Mouse (Mus musculus) heart, embryonic 11.5 days (tissue): ENCODE measurements around the gene Tfap2a. TPM values are rescaled to one million over a fixed set of nuclear protein-coding genes. Genes with fewer than 3 reads are reported as not detected.

Source experiments
- ATAC-seq: fragments of 200-750 bp; cut with Nextera tagmentation; replicated peaks from 2 replicates; pipeline ENCODE4 v1.8.0; 2017; ENCODE audit warnings: moderate library complexity; ENCODE audit not compliant: insufficient number of reproducible peaks, low FRiP score, low TSS enrichment
- H3K27ac ChIP-seq: fragments of 300-500 bp; sonication (generic); 2 replicates; pipeline ENCODE4 v1.5.1; 2014; ENCODE audit warnings: mild to moderate bottlenecking, low read depth, low read length
- H3K27me3 ChIP-seq: fragments of 300-500 bp; sonication (generic); 2 replicates; pipeline ENCODE4 v1.6.1; 2014; ENCODE audit warnings: mild to moderate bottlenecking, low read length, mixed read lengths; ENCODE audit not compliant: control insufficient read depth, insufficient read depth
- H3K36me3 ChIP-seq: fragments of 300-500 bp; sonication (generic); 2 replicates; pipeline ENCODE4 v1.6.1; 2014; ENCODE audit warnings: mild to moderate bottlenecking, low read length, moderate library complexity, mixed read lengths; ENCODE audit not compliant: control insufficient read depth, insufficient read depth
- H3K4me1 ChIP-seq: fragments of 300-500 bp; sonication (generic); 2 replicates; pipeline ENCODE4 v1.6.1; 2014; ENCODE audit warnings: low read length; ENCODE audit not compliant: control insufficient read depth, insufficient read depth
- H3K4me2 ChIP-seq: fragments of 300-500 bp; sonication (generic); 2 replicates; pipeline ENCODE4 v1.6.1; 2014; ENCODE audit warnings: mild to moderate bottlenecking, moderate library complexity
- H3K4me3 ChIP-seq: fragments of 300-500 bp; sonication (generic); 2 replicates; pipeline ENCODE4 v1.5.1; 2014; ENCODE audit warnings: low read depth, low read length
- H3K9ac ChIP-seq: fragments of 300-500 bp; sonication (generic); 2 replicates; pipeline ENCODE4 v1.6.1; 2014; ENCODE audit warnings: mild to moderate bottlenecking, low read depth, low read length, moderate library complexity
- H3K9me3 ChIP-seq: fragments of 300-500 bp; sonication (generic); replicated peaks from 2 replicates; pipeline ENCODE4 v1.6.1; 2016; ENCODE audit warnings: low read length; ENCODE audit not compliant: control insufficient read depth
- WGBS: fragments of 180-500 bp; shearing (Covaris S2); extraction: QIAGEN DNeasy Blood & Tissue Kit; methylation state at CpG from one replicate; pipeline ENCODE4 v1.1.7; 2014; ENCODE audit not compliant: insufficient replicate concordance; 5-methylcytosine and 5-hydroxymethylcytosine counted together
- polyA plus RNA-seq: library from polyadenylated mRNA; unstranded; fragments of >200 nt; fragmentation: Nextera tagmentation; extraction: Ambion mirVana; gene quantifications from 2 replicates; pipeline ENCODE4 v1.2.1, GENCODE M21; 2014

Tfap2a gene
- polyA plus RNA-seq, 1 experiment from 2014 or later: 0.39 TPM

GRCm38 (mm10) chr13:40711661-40712525 is 26.3 kb downstream of the Tfap2a start:
- H3K27me3 ChIP-seq: peaks cover 84% of the 10 kb centered on the region

GRCm38 (mm10) chr13:40710062-40710342 is 28.2 kb downstream of the Tfap2a start:
- H3K27me3 ChIP-seq: peaks cover 92% of the 10 kb centered on the region

More at GRCm38 (mm10) chr13:40711661-40712525, 26.3 kb downstream of the Tfap2a start:
- Histone ChIP-seq H3K36me3 (no peaks in the 10 kb centered on the region), H3K9ac (no peak overlapping the region), H3K9me3 (no peaks in the 10 kb centered on the region), H3K4me3 (no peak overlapping the region), H3K4me2 (no peak overlapping the region), H3K27ac (no peak overlapping the region), H3K4me1 (peaks cover 3% of the 10 kb centered on the region; the same call in 1 of the 2 replicates)
- WGBS: 1% methylated on average over 7 of the region's 7 CpGs
- no peak for ATAC-seq

DNA sequence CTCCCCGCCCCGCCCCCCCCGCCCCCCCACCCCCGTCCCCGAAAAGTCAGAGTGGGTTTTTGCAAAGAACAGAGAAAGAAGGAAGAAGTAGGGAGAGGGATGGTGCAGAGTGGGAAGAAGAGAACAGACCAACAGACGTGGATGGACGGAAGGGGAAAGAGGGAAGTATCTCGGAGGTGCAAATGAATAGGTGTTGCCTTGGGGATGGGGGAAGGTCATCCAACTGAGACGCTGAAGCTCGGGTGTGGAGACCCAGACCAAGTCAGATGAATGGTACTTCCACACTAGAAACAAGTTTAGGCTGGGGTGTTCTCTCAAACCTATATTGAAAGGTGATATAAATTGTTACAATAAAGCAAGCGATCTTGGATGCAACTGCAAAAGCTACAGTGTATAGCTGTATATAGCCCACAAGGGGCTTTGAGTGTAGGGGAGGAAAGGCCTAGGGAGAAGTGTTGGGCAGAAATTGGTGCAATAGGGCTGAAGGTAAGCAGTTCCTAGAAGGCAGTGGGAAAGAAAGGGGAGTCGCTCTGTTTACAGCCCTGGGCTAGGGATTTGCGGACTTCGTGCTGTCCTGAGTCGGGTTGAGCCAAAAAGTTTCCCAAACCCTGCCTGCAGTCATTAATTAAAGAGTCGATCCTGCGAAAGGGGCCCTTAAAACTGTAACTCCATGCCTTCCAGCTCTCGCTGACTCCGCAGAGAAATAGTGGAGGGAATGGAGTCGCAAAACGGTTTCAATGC is 28.7 kb downstream of the Tfap2a start:
- no peak overlapping the region for H3K4me2 ChIP-seq
- H3K4me1 ChIP-seq: no peaks in the 10 kb centered on the region
- H3K4me3 ChIP-seq: no peak overlapping the region
- H3K9me3 ChIP-seq: no peaks in the 10 kb centered on the region
- no peak for ATAC-seq
- no peaks in the 10 kb centered on the region for H3K36me3 ChIP-seq
- peaks cover 92% of the 10 kb centered on the region for H3K27me3 ChIP-seq
- no peak overlapping the region for H3K9ac ChIP-seq
- H3K27ac ChIP-seq: no peak overlapping the region
- under 1% methylated on average over 21 of the region's 21 CpGs for WGBS

More at GRCm38 (mm10) chr13:40710062-40710342, 28.2 kb downstream of the Tfap2a start:
- no peak for ATAC-seq
- Histone ChIP-seq H3K4me3 (no peak overlapping the region), H3K4me2 (no peak overlapping the region), H3K9me3 (no peaks in the 10 kb centered on the region), H3K4me1 (no peaks in the 10 kb centered on the region), H3K36me3 (no peaks in the 10 kb centered on the region), H3K9ac (no peak overlapping the region), H3K27ac (no peak overlapping the region)
- 2% methylated on average over 11 of the region's 11 CpGs for WGBS

DNA sequence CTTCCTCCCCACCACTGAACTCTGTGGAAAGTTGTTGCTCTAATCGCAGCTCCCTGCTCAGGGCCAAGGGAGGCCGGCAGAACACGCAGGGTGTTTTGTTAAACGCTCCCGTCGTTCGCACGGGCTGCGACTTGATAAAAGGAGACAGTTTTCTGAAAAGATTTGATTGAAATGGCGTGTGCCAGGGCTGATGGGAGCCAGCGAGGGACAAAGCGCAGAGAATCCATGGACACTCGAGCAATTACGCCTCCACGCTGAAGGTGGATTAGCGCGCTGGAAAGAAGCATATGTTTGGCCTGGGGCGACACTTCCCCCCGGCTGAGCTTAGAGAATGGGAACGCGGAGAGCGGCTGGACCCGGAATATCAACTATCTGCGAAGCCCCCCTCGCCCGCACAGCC is 29.3 kb downstream of the Tfap2a start:
- H3K4me3 ChIP-seq: peak overlapping the region; percentile 14; the same call in 1 of the 2 replicates
- no peaks in the 10 kb centered on the region for H3K4me1 ChIP-seq
- ATAC-seq: no peak
- no peak overlapping the region for H3K9ac ChIP-seq
- H3K4me2 ChIP-seq: peak overlapping the region; percentile 27; the same call in 1 of the 2 replicates
- H3K36me3 ChIP-seq: no peaks in the 10 kb centered on the region
- under 1% methylated on average over 26 of the region's 26 CpGs for WGBS
- no peaks in the 10 kb centered on the region for H3K9me3 ChIP-seq
- peaks cover 92% of the 10 kb centered on the region for H3K27me3 ChIP-seq
- H3K27ac ChIP-seq: no peak overlapping the region

GRCm38 (mm10) chr13:40708271-40708670 is 29.9 kb downstream of the Tfap2a start:
- under 1% methylated on average over 5 of the region's 5 CpGs for WGBS
- no peak for ATAC-seq

DNA sequence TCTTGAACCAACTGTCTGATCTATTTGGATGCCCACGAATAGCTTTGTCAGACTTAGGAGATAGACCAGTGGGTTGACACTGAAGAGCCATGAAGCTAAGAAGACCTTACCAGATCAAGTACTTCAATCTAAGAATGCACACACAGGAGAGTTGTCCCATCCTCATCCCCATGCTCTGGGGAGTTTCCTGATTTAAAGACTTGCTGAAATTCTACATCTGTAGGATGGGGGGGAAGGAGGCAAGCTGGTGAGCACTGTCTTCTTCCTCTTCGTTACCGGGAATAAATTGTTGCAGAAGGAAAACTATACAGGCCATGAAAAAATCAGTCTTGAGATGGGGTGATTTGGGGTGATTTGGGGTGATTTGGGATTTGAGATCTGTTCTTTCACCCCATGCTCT is 30.5 kb downstream of the Tfap2a start:
- H3K4me3 ChIP-seq: no peak overlapping the region
- H3K4me1 ChIP-seq: no peaks in the 10 kb centered on the region
- H3K27me3 ChIP-seq: peaks cover 96% of the 10 kb centered on the region
- no peak for ATAC-seq
- 4% methylated on average over 3 of the region's 3 CpGs for WGBS
- no peaks in the 10 kb centered on the region for H3K9me3 ChIP-seq
- H3K27ac ChIP-seq: no peak overlapping the region
- no peak overlapping the region for H3K4me2 ChIP-seq
- no peaks in the 10 kb centered on the region for H3K36me3 ChIP-seq
- no peak overlapping the region for H3K9ac ChIP-seq

More at GRCm38 (mm10) chr13:40708271-40708670, 29.9 kb downstream of the Tfap2a start:
- Histone ChIP-seq H3K4me3 (no peak overlapping the region), H3K36me3 (no peaks in the 10 kb centered on the region), H3K9me3 (no peaks in the 10 kb centered on the region), H3K4me2 (no peak overlapping the region), H3K27me3 (peaks cover 92% of the 10 kb centered on the region), H3K9ac (no peak overlapping the region), H3K4me1 (no peaks in the 10 kb centered on the region), H3K27ac (no peak overlapping the region)

GRCm38 (mm10) chr13:40706612-40707011 is 31.6 kb downstream of the Tfap2a start:
- Histone ChIP-seq H3K9me3 (no peaks in the 10 kb centered on the region), H3K4me1 (no peaks in the 10 kb centered on the region), H3K4me3 (no peak overlapping the region), H3K36me3 (no peaks in the 10 kb centered on the region), H3K27me3 (peaks cover 96% of the 10 kb centered on the region), H3K9ac (no peak overlapping the region), H3K4me2 (no peak overlapping the region), H3K27ac (no peak overlapping the region)
- no peak for ATAC-seq
- 2% methylated on average over 5 of the region's 5 CpGs for WGBS

GRCm38 (mm10) chr13:40705821-40706425 is 32.3 kb downstream of the Tfap2a start:
- no peaks in the 10 kb centered on the region for H3K9me3 ChIP-seq
- no peak overlapping the region for H3K27ac ChIP-seq
- 11% methylated on average over 4 of the region's 4 CpGs for WGBS
- H3K27me3 ChIP-seq: peaks cover 96% of the 10 kb centered on the region
- no peak for ATAC-seq
- H3K4me2 ChIP-seq: no peak overlapping the region
- no peaks in the 10 kb centered on the region for H3K4me1 ChIP-seq
- H3K9ac ChIP-seq: no peak overlapping the region
- no peak overlapping the region for H3K4me3 ChIP-seq
- H3K36me3 ChIP-seq: no peaks in the 10 kb centered on the region
